Mouse (Mus musculus) liver, embryonic 15.5 days (tissue): Measurements from ENCODE around the gene Pgam1. TPM values are rescaled to one million over a fixed set of nuclear protein-coding genes. Genes with fewer than 3 reads are reported as not detected.
"Not testable (repeated sequence)": the region's sequence is repeated elsewhere in the genome, so short reads cannot be mapped to it uniquely, and the experiment has no call there.

ENCODE experiments used
- ATAC-seq: fragments of 200-750 bp; cut with Nextera tagmentation; 2 replicates; pipeline ENCODE4 v1.8.0; 2017; ENCODE audit warnings: moderate number of reproducible peaks, mild to moderate bottlenecking, moderate library complexity; ENCODE audit not compliant: insufficient read depth
- H3K27ac ChIP-seq: fragments of 300-500 bp; sonication (generic); replicated peaks from 2 replicates; pipeline ENCODE4 v1.5.1; 2015; ENCODE audit warnings: mild to moderate bottlenecking, inconsistent platforms
- H3K27me3 ChIP-seq: fragments of 300-500 bp; sonication (generic); 2 replicates; pipeline ENCODE4 v1.6.1; 2015; ENCODE audit warnings: mild to moderate bottlenecking, inconsistent platforms
- H3K36me3 ChIP-seq: fragments of 300-500 bp; sonication (generic); replicated peaks from 2 replicates; pipeline ENCODE4 v1.6.1; 2015; ENCODE audit warnings: moderate library complexity, mild to moderate bottlenecking, inconsistent platforms
- H3K4me1 ChIP-seq: fragments of 300-500 bp; sonication (generic); replicated peaks from 2 replicates; pipeline ENCODE4 v1.6.1; 2015; ENCODE audit warnings: inconsistent platforms
- H3K4me2 ChIP-seq: fragments of 300-500 bp; sonication (generic); 2 replicates; pipeline ENCODE4 v1.6.1; 2015; ENCODE audit warnings: moderate library complexity, mild to moderate bottlenecking, inconsistent platforms
- H3K4me3 ChIP-seq: fragments of 300-500 bp; sonication (generic); replicated peaks from 2 replicates; pipeline ENCODE4 v1.5.1; 2015; ENCODE audit warnings: mild to moderate bottlenecking, inconsistent platforms
- H3K9ac ChIP-seq: fragments of 300-500 bp; sonication (generic); 2 replicates; pipeline ENCODE4 v1.6.1; 2015; ENCODE audit warnings: moderate library complexity, mild to moderate bottlenecking, inconsistent platforms
- H3K9me3 ChIP-seq: fragments of 300-500 bp; sonication (generic); replicated peaks from 2 replicates; pipeline ENCODE4 v1.6.1; 2016; ENCODE audit warnings: inconsistent platforms
- WGBS: fragments of 180-500 bp; shearing (Covaris S2); methylation state at CpG from one replicate; pipeline ENCODE4 v1.1.7; 2015; ENCODE audit warnings: mixed read lengths; ENCODE audit not compliant: insufficient replicate concordance; 5-methylcytosine and 5-hydroxymethylcytosine counted together
- polyA plus RNA-seq: library from polyadenylated mRNA; unstranded; fragments of >200 nt; fragmentation: Nextera tagmentation; extraction: Ambion mirVana; gene quantifications from 2 replicates; pipeline ENCODE4 v1.2.1, GENCODE M21; 2015

Gene Pgam1
- polyA plus RNA-seq, result 267 and 322 TPM in 2 replicates

- Histone ChIP-seq H3K27me3 (no peaks in the 10 kb centered on the region), H3K4me3 (peak within 1 kb of the TSS; percentile 84), H3K27ac (peak within 1 kb of the TSS; percentile 93), H3K9ac (peak within 1 kb of the TSS; percentile 88), H3K4me1 (peaks cover 65% of the 10 kb centered on the region), H3K9me3 (no peaks in the 10 kb centered on the region), H3K4me2 (peak within 1 kb of the TSS; percentile 98), H3K36me3 (peaks cover 14% of the 10 kb centered on the region)
- ATAC-seq, result peak; percentile 88
- 3% methylated on average over 54 of the region's 54 CpGs for WGBS
These were observed at the start of gene Pgam1 for GRCm38 (mm10) chr19:41911178-41912073. Gene Pgam1 (plus strand): TSS chr19:41911923.

- H3K27ac ChIP-seq, result no peak overlapping the region
These were observed 45.0 kb upstream of the Pgam1 start for GRCm38 (mm10) chr19:41866707-41867106.

GRCm38 (mm10) chr19:41869296-41869695 is 42.4 kb upstream of the Pgam1 start:
- H3K27me3 ChIP-seq, result no peaks in the 10 kb centered on the region
- WGBS, result 81% methylated on average over 5 of the region's 5 CpGs
- no peaks in the 10 kb centered on the region for H3K4me1 ChIP-seq
- peaks cover 83% of the 10 kb centered on the region for H3K36me3 ChIP-seq
- H3K27ac ChIP-seq, result no peak overlapping the region
- no peak overlapping the region for H3K4me3 ChIP-seq
- H3K9ac ChIP-seq, result no peak overlapping the region
- no peak for ATAC-seq
- no peak overlapping the region for H3K4me2 ChIP-seq
- no peaks in the 10 kb centered on the region for H3K9me3 ChIP-seq

More at GRCm38 (mm10) chr19:41866707-41867106, 45.0 kb upstream of the Pgam1 start:
- Histone ChIP-seq H3K9ac (no peak overlapping the region), H3K4me1 (no peaks in the 10 kb centered on the region), H3K4me2 (no peak overlapping the region), H3K4me3 (no peak overlapping the region), H3K27me3 (no peaks in the 10 kb centered on the region), H3K9me3 (no peaks in the 10 kb centered on the region), H3K36me3 (peaks cover 84% of the 10 kb centered on the region)
- ATAC-seq, result no peak
- 76% methylated on average over 8 of the region's 8 CpGs for WGBS

GRCm38 (mm10) chr19:41869946-41870345 is 41.8 kb upstream of the Pgam1 start:
- H3K27me3 ChIP-seq, H3K9me3 ChIP-seq, H3K9ac ChIP-seq, ATAC-seq, H3K4me3 ChIP-seq, H3K27ac ChIP-seq, H3K4me1 ChIP-seq, H3K4me2 ChIP-seq: not testable (repeated sequence)
- WGBS, result 75% methylated on average over 5 of the region's 5 CpGs
- H3K36me3 ChIP-seq, result peaks cover 85% of the 10 kb centered on the region

- Histone ChIP-seq H3K27ac (no peak overlapping the region), H3K9ac (no peak overlapping the region), H3K4me2 (no peak overlapping the region), H3K4me3 (no peak overlapping the region), H3K36me3 (peaks cover 85% of the 10 kb centered on the region), H3K9me3 (no peaks in the 10 kb centered on the region), H3K4me1 (no peaks in the 10 kb centered on the region), H3K27me3 (no peaks in the 10 kb centered on the region)
- no peak for ATAC-seq
- WGBS, result 69% methylated on average over 2 of the region's 2 CpGs
These were observed 39.4 kb upstream of the Pgam1 start for GRCm38 (mm10) chr19:41872285-41872684.

- Histone ChIP-seq H3K27ac (no peak overlapping the region), H3K4me1 (no peaks in the 10 kb centered on the region), H3K9ac (no peak overlapping the region), H3K27me3 (no peaks in the 10 kb centered on the region), H3K4me3 (no peak overlapping the region), H3K4me2 (no peak overlapping the region), H3K36me3 (peaks cover 78% of the 10 kb centered on the region), H3K9me3 (no peaks in the 10 kb centered on the region)
- WGBS, result 79% methylated on average over 14 of the region's 14 CpGs
- no peak for ATAC-seq
These were observed 37.4 kb upstream of the Pgam1 start for GRCm38 (mm10) chr19:41874356-41874755.

GRCm38 (mm10) chr19:41881842-41882241 is 29.9 kb upstream of the Pgam1 start:
- H3K9me3 ChIP-seq, result no peaks in the 10 kb centered on the region
- H3K4me3 ChIP-seq, result no peak overlapping the region
- no peak for ATAC-seq
- H3K27ac ChIP-seq, result no peak overlapping the region
- no peak overlapping the region for H3K9ac ChIP-seq
- H3K36me3 ChIP-seq, result peaks cover 68% of the 10 kb centered on the region
- WGBS, result 80% methylated on average over 4 of the region's 4 CpGs
- no peak overlapping the region for H3K4me2 ChIP-seq
- H3K27me3 ChIP-seq, result no peaks in the 10 kb centered on the region
- H3K4me1 ChIP-seq, result no peaks in the 10 kb centered on the region

GRCm38 (mm10) chr19:41883882-41884281 is 27.8 kb upstream of the Pgam1 start:
- WGBS, result 82% methylated on average over 9 of the region's 9 CpGs
- 0 out of 2 replicates have a peak, but pooled peaks cover 6% of the 10 kb centered on the region for H3K4me1 ChIP-seq
- H3K4me2 ChIP-seq, result no peak overlapping the region
- ATAC-seq, result no peak
- no peaks in the 10 kb centered on the region for H3K27me3 ChIP-seq
- H3K36me3 ChIP-seq, result peaks cover 74% of the 10 kb centered on the region
- H3K27ac ChIP-seq, result no peak overlapping the region
- H3K4me3 ChIP-seq, result no peak overlapping the region
- H3K9ac ChIP-seq, result no peak overlapping the region
- H3K9me3 ChIP-seq, result no peaks in the 10 kb centered on the region

GRCm38 (mm10) chr19:41888191-41888590 is 23.5 kb upstream of the Pgam1 start:
- Histone ChIP-seq H3K27ac (no peak overlapping the region), H3K9ac (no peak overlapping the region)
- no peak for ATAC-seq

GRCm38 (mm10) chr19:41894959-41895358 is 16.8 kb upstream of the Pgam1 start:
- Histone ChIP-seq H3K4me2 (peak overlapping the region; percentile 87), H3K9me3 (no peaks in the 10 kb centered on the region), H3K27me3 (no peaks in the 10 kb centered on the region), H3K4me1 (peaks cover 36% of the 10 kb centered on the region), H3K36me3 (peaks cover 15% of the 10 kb centered on the region), H3K27ac (peak overlapping the region; percentile 53; the same call in 1 of the 2 replicates), H3K4me3 (peak overlapping the region; percentile 73), H3K9ac (peak overlapping the region; percentile 57)
- WGBS, result 21% methylated on average over 7 of the region's 7 CpGs
- no peak for ATAC-seq

More at GRCm38 (mm10) chr19:41888191-41888590, 23.5 kb upstream of the Pgam1 start:
- Histone ChIP-seq H3K4me3 (no peak overlapping the region), H3K9me3 (no peaks in the 10 kb centered on the region), H3K36me3 (peaks cover 77% of the 10 kb centered on the region), H3K27me3 (no peaks in the 10 kb centered on the region), H3K4me1 (0 out of 2 replicates have a peak, but pooled peaks cover 6% of the 10 kb centered on the region), H3K4me2 (no peak overlapping the region)

- peak within 1 kb of the TSS; percentile 53 for H3K27ac ChIP-seq
- peaks cover 43% of the 10 kb centered on the region for H3K4me1 ChIP-seq
- peak within 1 kb of the TSS; percentile 57 for H3K9ac ChIP-seq
- peak; percentile 81 for ATAC-seq
- H3K36me3 ChIP-seq, result 0 out of 2 replicates have a peak, but pooled peaks cover 8% of the 10 kb centered on the region
- H3K4me2 ChIP-seq, result peak within 1 kb of the TSS; percentile 87
- H3K27me3 ChIP-seq, result no peaks in the 10 kb centered on the region
- peak within 1 kb of the TSS; percentile 73 for H3K4me3 ChIP-seq
- H3K9me3 ChIP-seq, result no peaks in the 10 kb centered on the region
- under 1% methylated on average over 46 of the region's 46 CpGs for WGBS
These were observed 16.0 kb upstream of the Pgam1 start, which contains the start of gene Rrp12 for GRCm38 (mm10) chr19:41895460-41896318. Gene Rrp12 (minus strand): TSS chr19:41896173.
